11 mouse cellular contexts compared by ENCODE assay signal in the genomic region with DNA sequence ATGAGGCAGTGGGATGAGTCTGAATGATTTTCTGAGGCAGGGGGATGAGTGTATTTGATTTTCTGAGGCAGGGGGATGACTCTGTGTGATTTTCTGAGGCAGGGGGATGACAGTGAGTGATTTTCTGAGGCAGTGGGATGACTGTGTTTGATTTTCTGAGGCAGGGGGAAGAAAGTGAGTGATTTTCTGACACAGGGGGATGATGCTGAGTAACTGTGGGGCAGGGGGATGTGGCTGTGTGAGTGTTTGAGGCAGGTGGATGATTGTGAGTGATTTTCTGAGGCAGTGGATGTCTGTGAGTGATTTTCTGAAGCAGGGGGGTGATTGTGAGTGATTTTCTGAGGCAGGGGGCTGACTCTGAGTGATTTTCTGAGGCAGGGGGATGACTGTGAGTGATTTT. TPM values are rescaled to one million over a fixed set of nuclear protein-coding genes. Genes with fewer than 3 reads are reported as not detected.
DNase-seq lines count a peak whose midpoint lies in the region; ATAC-seq lines count a peak whose summit lies in the region.
"Not testable (repeated sequence)": the region's sequence is repeated elsewhere in the genome, so short reads cannot be mapped to it uniquely, and the experiment has no call there.
"Had no signal": no experiment of that assay in that cellular context is flagged by ENCODE, and none has a peak within 500 bp of the region (broad histone marks: within the 10 kb centered on the region; RNA-seq: fewer than 3 reads in every experiment).

No protein-coding gene starts in this region.

- not testable (repeated sequence) for H3K27me3 ChIP-seq in forebrain, embryonic 14.5 days (replicated peaks; ENCODE audit: control insufficient read depth, insufficient read depth, low read length)

- H3K9ac ChIP-seq in forebrain, embryonic 14.5 days (ENCODE audit: low read length) = not testable (repeated sequence)

- H3K27ac ChIP-seq in forebrain, embryonic 14.5 days (ENCODE audit: low read depth, low read length) = not testable (repeated sequence)

- H3K4me2 ChIP-seq in forebrain, embryonic 14.5 days (ENCODE audit: low read length) = not testable (repeated sequence)

- H3K36me3 ChIP-seq in forebrain, embryonic 14.5 days (ENCODE audit: control insufficient read depth, insufficient read depth, low read length) = not testable (repeated sequence)

- DNase-seq in CD8-positive naive resting alpha-beta T cell, adult 2 months (ENCODE audit: low read depth in 2 of 2, low spot score in 2 of 2) = peak; percentile 51 to 59
- DNase-seq in c-Kit-positive CD71-negative TER-119-negative erythroid progenitor cells, embryonic 14.5 days (ENCODE audit: low read depth) = peak; percentile 76
- peak; percentile 65 for DNase-seq in forebrain, embryonic 14.5 days (ENCODE audit: low spot score)
- DNase-seq in heart, postnatal 4 days = peak; percentile 58
- DNase-seq in left cerebral cortex, postnatal 25 days (ENCODE audit: low spot score in 2 of 2) = peak; percentile 27 to 46
- peak; percentile 23 for DNase-seq in right cerebral cortex, adult 18-20 months
- DNase-seq in thymus, postnatal 14 days = peak; percentile 69

- intact Hi-C loops in left cerebral cortex, postnatal 25 days (cut with DNase I) = not testable (repeated sequence)

- not testable (repeated sequence) for H3K4me3 ChIP-seq in forebrain, embryonic 14.5 days (ENCODE audit: low read depth, low read length)

- H3K4me1 ChIP-seq in forebrain, embryonic 14.5 days (ENCODE audit: control insufficient read depth, insufficient read depth, low read length) = not testable (repeated sequence)

- H3K9me3 ChIP-seq in forebrain, embryonic 14.5 days (replicated peaks; ENCODE audit: control insufficient read depth, low read length) = peaks cover 17% of the 10 kb centered on the region

- ATAC-seq in forebrain, embryonic 14.5 days = not testable (repeated sequence)
- 0 out of 2 replicates have a peak, but pooled peaks have one; percentile 21 for ATAC-seq in megakaryocyte progenitor cell, adult 5-6 weeks (replicated peaks; ENCODE audit: poor library complexity)

RNA-seq across cellular contexts. Expression of a gene that starts 23.5 kb away (rescaled TPM):
- 0.14 and 0.31 TPM in 2 replicates for polyA plus RNA-seq in forebrain, embryonic 14.5 days (2014; fragmentation: Nextera tagmentation; extraction: Ambion mirVana)
- under 1 TPM; 0.07 to 0.14 TPM for total RNA-seq in heart, postnatal 4 days (2021)
- total RNA-seq in left cerebral cortex, postnatal 25 days (2021) = 1 to 10 TPM; 1.0 to 1.1 TPM
- 0.12 and 0.22 TPM in 2 replicates for total RNA-seq in megakaryocyte progenitor cell, adult 5-6 weeks (2015)
- total RNA-seq in megakaryocyte progenitor cell, adult 5-6 weeks (2017) = 0.27 and 0.67 TPM in 2 replicates
- polyA plus RNA-seq: G1E; kidney, embryonic 14.5 days; lung, embryonic 15.5 days had no signal

Comparison
In these comparisons a context has a peak if more than half of its experiments do, and no peak if none do; other contexts are left out.
1. DNase-seq: peak in every context shown above with its lines; median percentile 76 in c-Kit-positive CD71-negative TER-119-negative erythroid progenitor cells, embryonic 14.5 days; 69 in thymus, postnatal 14 days; 65 in forebrain, embryonic 14.5 days; 58 in heart, postnatal 4 days; 55 in CD8-positive naive resting alpha-beta T cell, adult 2 months; 36 in left cerebral cortex, postnatal 25 days; 23 in right cerebral cortex, adult 18-20 months.